Mouse (Mus musculus): ENCODE data around the gene Gm7271.

GRCm38 (mm10) chr5:76441431-76441830 is 42.4 kb upstream of the Gm7271 start:
- TF ChIP-seq POLR2A (IDR thresholded peaks at IDR 0.05; ENCODE audit: extremely low read depth, insufficient read depth, low read length) = no peak
- TF ChIP-seq CTCF (IDR thresholded peaks at IDR 0.05; ENCODE audit: low read depth, low read length) = no peak
